Mouse (Mus musculus): ENCODE data around the gene Leo1.
"Not testable (repeated sequence)": the region's sequence is repeated elsewhere in the genome, so short reads cannot be mapped to it uniquely, and the experiment has no call there.

The Leo1 gene

DNA sequence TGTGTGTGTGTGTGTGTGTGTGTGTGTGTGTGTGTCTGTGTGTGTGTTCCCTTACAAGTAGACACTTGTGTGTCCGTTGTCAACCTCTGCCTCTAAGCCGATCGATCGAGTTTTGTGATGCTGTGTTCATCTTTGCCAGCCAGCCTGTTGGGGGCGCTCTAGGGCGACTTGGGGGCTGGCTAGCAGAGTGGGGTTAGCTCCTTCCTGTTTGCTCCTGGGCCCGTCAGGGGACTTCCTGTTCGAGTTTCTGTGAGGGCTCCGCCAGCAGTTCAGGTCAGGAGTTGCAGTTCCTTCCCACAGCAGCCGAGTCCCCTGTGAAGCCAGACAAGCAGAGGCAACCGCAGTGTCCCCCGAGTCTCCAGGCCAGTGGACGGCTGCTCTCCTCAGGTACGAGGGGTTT, 27.0 kb downstream of the Leo1 start:
- DNase-seq (ENCODE audit: low spot score) = no peak

DNA sequence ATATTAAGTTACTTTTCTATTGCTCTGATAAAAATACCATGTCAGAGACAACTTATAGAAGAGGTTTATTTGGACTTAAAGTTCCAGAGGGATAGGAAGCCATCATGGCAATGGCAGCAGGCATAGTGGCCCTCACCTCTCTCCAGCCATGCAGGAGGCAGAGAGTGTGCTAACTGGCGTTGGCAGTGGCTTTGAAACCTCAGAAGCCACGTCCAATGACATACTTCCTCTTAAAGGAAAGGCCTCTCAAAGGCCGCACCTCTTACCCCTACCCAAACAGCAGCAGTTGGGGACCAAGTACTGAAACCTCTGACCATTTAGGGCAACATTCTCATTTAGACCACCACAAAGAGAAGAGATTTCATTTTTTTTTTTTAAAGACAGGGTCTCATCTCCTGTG, 35.9 kb downstream of the Leo1 start:
- no peak for DNase-seq (ENCODE audit: low spot score)

GRCm38 (mm10) chr9:75479106-75479725, 37.9 kb downstream of the Leo1 start:
- no peak for DNase-seq (ENCODE audit: low spot score)

DNA sequence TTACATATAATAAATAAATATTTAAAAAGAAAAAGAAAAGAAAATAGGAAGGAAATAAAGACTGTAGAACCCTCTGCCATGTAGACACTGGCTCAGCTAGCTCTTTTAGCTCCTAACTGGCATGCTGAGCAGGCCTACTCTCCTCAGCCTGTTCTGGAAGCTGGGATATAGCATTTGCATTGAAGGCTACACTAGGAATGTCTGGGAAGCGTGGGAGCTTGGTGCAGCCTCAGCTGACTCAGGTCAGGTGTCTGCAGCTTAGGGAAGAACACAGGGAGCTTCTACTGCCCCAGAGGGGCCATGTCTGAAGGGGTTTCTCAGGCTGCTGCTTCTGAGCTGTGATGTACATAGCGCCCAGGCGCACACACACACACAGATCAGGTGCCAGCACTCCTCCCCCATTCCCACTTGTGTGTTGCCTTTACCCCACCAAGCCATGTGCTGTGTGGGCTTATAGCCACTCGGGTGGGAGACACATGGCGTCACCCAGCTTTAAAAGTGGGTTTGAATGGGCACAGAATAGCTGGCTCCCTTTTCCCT, 39.3 kb downstream of the Leo1 start:
- no peak for DNase-seq (ENCODE audit: low spot score)

GRCm38 (mm10) chr9:75485231-75485630, 43.9 kb downstream of the Leo1 start:
- DNase-seq (ENCODE audit: low spot score) = no peak

DNA sequence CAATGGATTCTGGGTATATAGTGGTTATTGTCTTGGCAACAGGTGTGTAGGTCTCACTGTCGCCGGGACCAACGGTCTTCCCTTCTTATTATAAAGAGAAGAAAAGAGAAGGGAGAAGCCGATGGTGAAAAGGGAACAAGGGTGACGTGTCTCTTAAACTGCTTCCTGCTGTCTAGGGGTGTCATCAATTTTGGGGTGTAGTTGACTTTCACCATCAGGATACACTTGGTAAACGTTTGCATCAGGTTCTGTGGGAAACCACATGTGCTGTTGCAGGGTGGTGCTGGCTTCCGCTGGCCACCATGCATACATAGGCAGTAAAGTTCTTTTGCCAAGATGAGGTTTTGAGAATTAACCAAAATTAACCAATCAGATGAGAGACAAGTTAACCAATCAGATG, 46.9 kb downstream of the Leo1 start:
- not testable (repeated sequence) for DNase-seq (ENCODE audit: low spot score)

DNA sequence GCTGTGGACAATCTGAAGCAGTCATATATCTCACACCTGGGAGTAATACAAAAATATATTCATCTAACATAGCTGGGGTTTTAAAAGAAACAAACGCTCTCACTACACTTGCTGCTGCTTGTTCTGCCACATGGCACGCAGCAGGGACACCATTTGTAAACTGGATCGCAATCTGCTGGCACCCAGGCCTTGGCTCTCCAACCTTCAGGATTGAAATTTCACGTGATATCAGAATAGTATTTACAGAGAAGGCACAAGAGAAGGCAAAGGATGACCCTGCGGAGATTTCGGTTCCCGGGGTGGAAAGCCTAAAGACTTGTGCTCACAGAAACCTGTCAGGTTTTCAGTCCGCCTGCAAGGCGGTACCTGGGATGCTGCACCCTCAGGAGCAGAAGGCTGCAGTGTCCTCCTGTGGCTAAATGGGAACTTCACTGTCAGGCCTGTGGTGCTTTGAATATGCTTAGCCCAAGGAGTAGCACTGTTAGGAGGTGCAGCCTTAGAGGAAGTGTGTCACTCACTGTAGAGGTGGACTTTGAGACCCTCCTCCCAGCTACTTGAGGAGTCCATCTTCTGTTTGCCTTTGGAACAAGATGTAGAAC, 53.2 kb downstream of the Leo1 start:
- no peak for DNase-seq (ENCODE audit: low spot score)

DNA sequence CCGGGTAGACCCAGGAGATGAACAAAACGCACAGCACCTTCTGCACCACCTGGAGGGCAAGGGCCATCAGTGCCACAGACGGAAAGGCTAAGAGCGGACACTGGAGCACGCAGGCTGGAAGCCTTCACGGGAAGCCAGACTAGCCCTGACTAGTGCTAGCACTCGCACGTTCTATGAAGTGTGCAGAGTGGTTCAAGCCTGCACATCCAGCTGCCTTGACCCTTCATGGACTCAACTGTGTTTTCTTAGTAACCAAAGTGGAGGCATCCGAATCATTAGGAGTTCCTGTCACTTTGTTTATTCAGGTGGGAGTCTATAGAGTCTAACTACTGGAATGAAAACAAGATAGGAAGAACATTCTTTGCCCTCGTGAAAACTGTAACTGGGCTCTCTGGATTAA, 54.6 kb downstream of the Leo1 start:
- DNase-seq (ENCODE audit: low spot score) = no peak

- no peak for DNase-seq (ENCODE audit: low spot score)
These were observed 57.2 kb downstream of the Leo1 start for GRCm38 (mm10) chr9:75498571-75498970.

DNA sequence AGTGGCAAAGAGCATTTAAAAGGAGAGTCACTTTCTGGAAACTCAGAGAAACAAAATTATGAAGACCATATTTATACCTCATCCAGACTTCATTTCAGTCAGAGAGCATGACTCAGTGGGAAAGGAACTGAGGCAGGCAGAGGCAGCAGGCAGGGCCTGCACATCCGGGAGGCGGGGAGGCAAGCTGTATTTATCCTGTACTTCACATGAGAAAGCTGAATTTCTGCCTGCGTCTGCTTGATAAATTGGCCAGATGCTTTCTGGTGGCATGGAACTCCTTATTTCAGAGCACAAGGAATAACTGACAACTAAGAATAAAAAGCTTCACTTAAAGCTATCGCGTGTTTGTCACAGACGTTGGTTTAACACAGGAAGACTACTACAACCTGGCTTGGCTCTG, 63.0 kb downstream of the Leo1 start:
- DNase-seq (ENCODE audit: low spot score) = no peak

DNA sequence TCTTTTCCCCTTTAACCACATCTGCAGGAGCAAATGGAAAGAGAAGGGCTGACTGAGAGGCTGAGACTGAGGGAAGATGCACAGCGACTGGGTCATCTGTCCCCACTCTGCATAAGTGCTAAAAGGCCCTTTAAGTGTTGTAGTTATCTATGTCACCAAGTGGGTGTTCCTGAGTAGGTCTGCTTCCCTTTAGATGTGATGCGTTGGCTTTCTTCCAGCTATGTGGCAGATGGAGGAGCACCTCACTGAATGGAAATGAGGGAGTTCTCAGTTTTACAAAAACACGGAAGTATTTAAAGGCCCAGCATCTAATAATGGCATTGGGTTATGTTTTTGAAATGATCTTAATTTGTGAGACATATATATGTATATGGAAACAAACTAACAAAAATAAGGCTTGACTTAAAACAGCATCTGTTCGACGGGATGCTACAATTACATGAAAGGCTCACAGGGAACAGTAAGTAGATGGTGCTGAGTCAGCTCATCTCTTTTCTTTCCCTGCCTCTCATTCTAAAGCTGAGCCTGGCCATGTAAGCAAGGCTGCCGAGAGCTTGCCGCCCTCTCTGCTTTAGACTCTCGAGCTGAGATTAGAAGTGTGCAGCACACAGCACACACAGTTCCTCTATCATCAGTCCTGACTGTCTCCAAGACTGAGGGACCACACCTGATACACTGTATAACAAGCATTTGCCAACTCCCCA, 70.1 kb downstream of the Leo1 start:
- DNase-seq (ENCODE audit: low spot score) = no peak

GRCm38 (mm10) chr9:75515464-75516113, 74.3 kb downstream of the Leo1 start:
- peak; percentile 33 for DNase-seq (ENCODE audit: low spot score)
